Mouse (Mus musculus): Measurements from ENCODE around the gene Trp53.
A peak's percentile ranks its signal among the peaks of the same experiment; 100 is the strongest.
"Not testable (repeated sequence)": the region's sequence is repeated elsewhere in the genome, so short reads cannot be mapped to it uniquely, and the experiment has no call there.

Trp53 gene

DNA sequence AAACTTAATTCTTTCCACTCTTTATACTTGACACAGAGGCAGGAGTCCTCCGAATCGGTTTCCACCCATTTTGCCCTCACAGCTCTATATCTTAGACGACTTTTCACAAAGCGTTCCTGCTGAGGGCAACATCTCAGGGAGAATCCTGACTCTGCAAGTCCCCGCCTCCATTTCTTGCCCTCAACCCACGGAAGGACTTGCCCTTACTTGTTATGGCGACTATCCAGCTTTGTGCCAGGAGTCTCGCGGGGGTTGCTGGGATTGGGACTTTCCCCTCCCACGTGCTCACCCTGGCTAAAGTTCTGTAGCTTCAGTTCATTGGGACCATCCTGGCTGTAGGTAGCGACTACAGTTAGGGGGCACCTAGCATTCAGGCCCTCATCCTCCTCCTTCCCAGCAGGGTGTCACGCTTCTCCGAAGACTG lies at the start of gene Trp53, which contains the start of gene Wrap53:
Gene Trp53 (plus strand): TSS at position 269 of the 424 bp plus-strand sequence.
Gene Wrap53 (minus strand): TSS at position 165 of the 424 bp plus-strand sequence.
- peak; percentile 90 to 94 for DNase-seq

DNA sequence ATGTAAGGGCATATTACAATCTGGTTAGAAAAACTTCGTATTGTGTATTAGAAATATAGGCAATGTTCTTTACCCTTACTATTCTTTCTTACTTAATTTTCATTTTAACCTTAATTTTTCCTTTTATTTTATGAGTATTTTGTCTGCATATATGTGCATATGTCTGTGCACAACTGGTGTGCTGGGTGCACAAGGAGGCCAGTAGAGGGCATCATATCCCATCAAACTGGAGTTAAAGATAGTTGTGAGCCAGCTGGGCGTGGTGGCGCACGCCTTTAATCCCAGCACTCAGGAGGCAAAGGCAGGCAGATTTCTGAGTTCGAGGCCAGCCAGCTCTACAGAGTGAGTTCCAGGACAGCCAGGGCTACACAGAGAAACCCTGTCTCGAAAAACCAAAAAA lies 49.4 kb upstream of the Trp53 start:
- not testable (repeated sequence) for DNase-seq

DNA sequence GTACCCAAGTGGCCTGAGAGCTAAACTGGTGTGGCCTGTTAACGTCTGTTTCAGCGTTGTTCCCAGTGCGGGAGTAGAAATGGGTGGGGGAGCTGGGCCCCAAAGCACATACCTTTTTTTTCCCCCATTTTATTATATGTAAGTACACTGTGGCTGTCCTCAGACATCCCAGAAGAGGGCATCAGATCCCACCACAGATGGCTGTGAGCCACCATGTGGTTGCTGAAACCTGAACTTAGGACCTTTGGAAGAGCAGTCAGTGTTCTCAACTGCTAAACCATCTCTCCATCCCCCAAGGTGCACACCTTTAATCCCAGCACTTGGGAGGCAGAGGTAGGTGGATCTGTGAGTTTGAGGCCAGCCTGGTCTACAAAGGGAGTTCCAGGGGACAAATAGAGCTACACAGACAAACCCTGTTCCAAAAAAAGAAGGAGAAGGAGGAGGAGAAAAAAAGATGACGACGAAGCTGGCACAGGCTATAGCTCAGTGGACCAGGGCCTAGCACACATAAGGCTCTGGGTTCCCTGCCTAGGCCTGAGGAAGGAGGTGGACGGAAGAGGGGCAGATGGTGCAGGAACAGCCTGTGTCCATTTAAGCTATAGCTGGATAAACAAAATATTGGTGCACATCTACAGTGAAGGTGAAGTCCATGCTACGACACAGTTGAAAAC lies 47.5 kb upstream of the Trp53 start:
- no peak for DNase-seq

DNA sequence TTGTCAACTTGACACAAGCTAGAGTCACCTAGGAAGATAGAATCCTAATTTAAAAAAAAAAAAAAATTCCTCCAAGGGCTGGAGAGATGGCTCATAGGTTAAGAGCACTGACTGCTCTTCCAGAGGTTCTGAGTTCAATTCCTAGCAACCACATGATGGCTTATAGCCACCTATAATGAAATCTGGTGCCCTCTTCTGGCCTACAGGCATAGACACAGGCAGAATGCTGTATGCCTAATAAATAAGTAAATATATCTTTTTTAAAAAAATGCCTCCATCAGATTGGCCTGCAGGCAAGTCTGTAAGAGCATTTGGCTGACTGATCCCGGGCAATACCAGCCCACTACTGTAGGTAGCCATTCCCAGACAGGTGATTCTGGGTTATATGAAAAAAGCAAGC lies 45.2 kb upstream of the Trp53 start:
- DNase-seq: no peak

DNA sequence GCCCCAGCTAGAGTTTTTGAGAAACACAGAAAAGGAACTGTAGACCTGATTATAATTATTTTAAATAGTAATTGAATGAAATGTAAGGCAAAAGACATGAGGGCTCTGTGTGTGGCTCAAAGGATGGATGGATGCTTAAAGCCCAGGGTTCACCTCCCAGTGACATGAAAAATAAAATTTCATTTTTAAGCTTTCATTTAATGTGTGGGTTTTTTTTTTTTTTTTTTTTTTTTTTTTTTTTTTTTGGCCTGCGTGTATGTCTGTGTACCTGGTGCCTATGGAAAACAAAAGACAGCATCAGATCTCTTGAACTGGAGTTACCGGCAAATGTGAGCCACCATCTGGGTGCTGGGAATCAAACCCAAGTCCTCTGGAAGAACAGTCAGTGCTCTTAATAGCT lies 39.5 kb upstream of the Trp53 start:
- DNase-seq: no peak

DNA sequence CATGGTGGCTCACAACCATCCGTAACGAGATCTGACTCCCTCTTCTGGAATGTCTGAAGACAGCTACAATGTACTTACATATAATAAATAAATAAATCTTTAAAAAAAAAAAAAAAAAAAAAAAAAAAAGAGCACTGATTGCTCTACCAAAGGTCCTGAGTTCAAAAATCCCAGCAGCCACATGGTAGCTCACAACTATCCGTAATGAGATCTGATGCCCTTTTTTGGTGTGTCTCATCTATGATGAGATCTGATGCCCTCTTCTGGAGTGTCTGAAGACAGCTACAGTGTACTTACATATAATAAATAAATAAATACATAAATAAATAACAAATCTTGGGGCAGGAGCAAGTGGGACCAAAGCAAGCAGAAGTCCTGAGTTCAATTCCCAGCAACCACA lies 38.4 kb upstream of the Trp53 start:
- DNase-seq: not testable (repeated sequence)

DNA sequence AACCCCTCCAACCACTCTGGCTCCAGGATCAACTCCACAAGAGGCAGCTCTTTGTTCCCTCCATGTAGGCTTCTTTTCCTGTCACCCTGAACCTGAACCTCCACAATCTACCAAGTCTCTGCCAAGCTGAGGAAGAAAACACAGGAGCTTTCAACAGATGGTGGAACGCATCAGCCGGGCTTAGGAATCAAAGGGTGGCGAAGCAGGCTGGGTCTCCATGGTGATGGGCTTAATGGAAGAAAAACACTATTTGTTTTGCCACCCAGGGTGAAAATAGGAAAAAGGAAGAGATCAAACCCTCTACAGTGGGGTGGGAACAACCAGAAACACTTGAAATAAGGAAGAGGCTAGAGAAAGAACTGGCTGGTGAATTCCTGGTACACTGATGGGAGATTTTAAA lies 36.6 kb upstream of the Trp53 start:
- no peak for DNase-seq

DNA sequence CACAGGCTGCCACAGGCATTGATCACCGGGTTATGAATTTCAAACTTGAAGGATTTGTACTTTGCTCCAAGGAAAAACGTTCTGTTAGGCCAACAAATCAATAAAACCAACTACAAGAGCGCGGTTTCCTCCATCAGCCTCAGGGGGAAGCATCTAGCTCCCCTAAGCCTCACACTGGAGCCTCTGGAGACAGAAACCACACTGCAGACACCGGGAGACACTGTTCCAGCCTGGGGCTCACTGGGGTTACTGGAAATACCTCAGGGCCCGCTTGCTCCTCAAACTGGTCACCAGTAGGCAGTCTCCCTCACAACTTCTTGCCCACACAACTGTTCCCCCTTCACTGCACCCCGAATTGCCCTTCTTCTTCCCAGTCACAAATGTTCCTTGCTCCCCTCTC lies 34.2 kb upstream of the Trp53 start:
- DNase-seq: peak in 1 of 2 experiments; percentile 46

DNA sequence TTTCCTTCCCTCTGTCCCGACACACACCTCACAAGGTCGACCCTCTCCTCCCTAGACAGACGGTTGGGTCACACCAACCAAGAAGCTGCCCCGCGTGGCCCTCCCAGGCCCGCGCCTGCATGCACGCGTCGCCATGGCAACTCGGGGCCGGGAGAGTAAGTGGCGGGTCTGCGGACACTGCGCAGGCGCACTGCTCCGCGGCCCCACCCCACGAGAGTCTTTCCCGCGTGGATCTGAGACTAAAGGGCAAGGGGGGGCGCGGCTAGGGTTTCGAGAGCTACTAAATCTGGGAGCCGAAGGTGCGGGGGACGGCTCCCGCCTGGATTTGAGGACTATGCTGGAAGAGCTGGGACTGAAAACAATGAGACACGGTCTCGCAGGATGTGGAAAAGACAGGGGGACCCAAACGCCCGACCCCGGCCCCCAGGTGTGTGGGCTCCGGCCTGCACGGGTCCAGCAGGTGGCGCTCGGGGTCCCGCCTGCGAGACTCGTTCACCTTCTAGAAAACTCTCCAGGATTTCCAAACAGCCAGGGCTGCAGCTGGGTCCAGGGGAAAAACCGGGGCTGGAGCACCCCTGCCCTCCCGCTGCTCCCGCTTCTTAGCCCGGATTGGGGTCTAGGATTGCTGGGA lies 33.6 kb upstream of the Trp53 start:
- DNase-seq: peak; percentile 90 to 94

DNA sequence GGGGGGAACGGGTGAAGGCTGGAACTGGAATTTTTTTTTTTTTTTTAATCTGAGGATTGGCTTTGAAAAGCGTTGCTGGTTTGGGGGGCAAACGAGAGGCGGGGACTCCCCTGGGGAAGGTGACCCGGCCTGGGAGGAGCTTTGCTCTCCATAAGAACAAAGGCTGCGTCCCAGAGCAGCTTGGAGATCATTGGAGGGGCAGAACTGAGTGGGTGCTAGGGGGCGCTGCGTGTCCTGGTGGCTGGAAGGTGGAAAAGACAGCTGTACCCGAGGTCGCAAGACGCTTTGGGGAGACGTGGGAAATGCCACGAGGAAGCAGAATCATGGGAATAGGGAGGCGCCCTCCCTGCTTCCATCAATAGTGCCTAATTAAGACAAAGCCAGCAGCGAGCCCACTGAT lies 33.1 kb upstream of the Trp53 start:
- DNase-seq: peak; percentile 74 to 81

DNA sequence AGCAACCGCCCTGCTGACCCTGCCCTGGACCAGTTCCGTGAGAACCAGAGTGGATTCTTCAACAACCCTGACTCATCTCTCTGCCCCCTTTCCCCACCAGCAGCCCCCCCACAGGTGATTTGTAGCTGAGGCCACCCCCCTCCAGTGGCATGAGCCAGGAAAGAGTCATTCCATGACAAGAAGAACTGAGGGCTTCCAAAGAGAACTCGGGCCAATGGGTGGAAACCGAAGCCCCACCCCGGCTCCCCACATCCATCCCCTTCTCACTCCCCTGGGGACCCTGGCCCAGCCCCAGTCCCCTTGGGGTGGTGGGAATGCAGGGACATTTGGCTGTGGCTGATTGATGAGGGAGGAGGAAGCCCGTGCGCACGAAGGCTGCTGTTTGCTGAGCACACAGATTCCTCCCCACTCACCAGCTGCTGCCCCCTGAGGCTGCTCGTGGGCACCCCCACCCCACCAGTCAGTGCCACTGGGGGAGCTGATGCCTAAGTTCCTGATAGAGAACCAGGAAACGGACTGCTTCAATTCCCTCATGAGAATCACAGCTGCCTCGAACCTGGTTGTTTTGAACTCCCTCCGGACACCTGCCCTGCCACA lies 31.0 kb upstream of the Trp53 start, which contains the start of gene Dnah2:
Gene Dnah2 (minus strand): TSS at position 51 of the 597 bp plus-strand sequence.
- no peak for DNase-seq

DNA sequence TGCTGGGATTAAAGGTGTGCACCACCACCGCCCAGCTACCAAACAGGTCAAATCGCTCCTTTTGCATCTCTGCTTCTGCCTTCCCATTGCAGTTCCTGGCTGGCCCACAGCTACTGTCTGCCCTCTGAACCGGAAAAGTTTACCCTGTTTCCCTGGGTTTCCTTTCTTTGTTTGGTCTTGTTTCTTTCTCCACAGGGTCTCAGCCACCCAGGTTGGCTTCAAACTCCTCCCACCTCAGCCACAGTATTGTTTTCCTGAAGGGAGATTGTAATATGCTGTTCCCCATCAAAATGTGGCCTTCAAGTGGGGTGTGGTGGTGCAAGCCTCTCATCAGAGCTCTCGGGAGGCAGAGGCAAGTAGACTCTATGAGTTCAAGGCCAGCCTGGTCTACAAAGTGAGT lies 28.8 kb upstream of the Trp53 start:
- no peak for DNase-seq

DNA sequence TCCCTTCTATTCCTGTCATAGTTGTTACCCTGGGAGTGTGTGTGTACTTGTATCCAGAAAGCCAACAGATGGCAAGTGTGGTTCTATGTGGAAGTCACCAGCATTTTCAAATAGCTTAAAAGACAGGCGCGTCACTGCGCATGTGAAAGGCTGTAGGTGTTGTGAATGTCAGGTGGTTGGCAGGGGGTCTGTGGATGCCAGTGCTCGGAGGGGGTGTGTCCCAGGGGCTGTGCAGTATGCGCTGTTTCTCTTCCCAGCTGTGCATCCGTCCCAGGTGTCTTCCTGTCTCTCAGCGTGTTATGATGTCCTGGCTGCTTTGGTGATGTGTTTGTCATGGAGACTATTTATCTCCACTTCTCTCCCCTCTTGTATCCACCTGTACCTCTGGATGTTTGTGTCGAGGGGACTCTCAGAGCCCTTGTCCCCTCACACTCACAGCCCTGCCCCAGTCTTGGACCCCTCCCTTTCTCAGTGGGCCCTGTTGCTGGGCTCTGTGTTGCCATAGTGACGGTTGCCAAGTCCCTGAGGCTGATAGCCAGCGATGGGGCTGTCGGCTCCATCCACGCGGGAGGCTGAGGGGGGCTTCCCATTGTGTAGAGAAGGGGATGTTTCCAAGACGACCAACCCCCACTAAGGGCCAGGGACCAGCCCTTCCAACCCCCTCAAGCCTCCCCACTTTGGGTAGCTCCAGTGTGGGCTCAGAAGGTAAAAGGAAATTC lies 27.4 kb upstream of the Trp53 start:
- no peak for DNase-seq

DNA sequence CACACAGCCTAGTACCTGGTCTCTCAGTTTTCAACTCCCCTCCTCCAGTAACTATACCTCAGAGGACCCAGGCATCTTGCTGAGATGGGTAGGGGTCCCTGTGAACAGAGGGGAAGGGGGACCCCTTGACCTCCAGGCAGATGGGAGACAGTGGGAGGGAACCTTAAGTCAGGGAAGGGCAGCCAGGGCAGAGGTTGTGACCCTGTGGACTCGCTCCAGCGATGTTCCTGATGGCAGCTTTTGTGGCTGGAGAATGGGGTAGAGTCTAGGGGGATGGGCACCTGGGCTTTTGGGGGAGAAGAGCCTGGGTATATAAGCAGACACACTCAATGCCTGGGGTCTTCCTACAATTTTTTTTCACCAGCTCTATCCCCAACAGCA lies 26.8 kb upstream of the Trp53 start:
- DNase-seq: no peak

DNA sequence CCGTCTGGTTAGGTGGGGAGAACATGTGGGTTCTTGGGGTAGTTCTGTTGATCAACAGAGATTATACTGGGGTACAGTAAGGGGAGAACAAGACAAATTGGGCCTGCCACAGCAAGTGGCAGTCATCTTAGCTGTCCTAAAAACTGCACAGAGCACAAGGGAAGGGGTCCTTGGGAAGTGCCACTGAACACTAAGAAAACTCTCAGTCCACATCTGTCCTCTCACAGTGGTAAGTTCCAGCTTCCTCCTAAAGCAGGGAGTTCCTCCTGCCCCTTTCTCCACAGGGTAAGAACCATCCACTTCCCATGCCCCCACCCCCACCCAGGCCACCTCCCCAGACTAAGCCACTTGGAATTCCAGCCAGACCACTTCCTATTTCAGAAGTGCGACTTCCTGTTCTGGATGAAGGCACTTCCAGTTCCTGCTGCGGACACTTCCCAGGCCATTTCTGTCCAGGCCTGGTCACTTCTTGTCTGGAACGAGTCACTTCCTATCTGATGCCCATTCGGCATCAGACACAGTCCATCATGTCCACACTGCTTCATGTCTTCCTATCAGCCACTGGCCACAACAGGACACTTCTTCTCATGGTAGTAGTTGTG lies 25.5 kb upstream of the Trp53 start:
- DNase-seq: no peak

DNA sequence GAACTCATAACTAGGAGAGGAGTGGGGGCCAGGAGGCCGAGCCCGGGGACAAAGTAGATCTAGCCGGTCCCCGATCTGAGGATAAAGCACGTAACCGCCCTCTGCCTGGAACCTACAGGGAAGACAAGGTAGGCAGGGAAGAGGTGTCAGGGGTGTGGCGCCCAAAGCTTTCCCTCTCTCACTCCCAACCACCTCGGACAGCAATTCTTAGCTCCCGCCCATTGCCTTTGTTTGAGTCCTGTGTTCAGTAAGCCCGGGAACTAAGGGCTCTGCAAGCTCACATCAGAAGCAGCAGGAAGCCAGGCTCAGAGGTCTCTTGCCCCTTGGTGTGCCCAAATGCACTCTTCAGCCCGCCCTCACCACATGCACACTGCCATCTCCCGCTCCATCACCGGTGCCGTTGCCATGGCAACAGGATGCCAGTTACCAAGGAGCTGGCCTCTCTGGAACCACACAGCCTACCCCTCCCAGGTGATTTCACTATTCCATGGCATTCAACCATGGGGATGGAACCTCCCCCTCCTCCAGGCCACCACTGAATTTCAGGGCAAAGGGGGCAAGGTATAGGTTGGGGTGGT lies 22.7 kb upstream of the Trp53 start:
- peak in 1 of 2 experiments; percentile 52 for DNase-seq

DNA sequence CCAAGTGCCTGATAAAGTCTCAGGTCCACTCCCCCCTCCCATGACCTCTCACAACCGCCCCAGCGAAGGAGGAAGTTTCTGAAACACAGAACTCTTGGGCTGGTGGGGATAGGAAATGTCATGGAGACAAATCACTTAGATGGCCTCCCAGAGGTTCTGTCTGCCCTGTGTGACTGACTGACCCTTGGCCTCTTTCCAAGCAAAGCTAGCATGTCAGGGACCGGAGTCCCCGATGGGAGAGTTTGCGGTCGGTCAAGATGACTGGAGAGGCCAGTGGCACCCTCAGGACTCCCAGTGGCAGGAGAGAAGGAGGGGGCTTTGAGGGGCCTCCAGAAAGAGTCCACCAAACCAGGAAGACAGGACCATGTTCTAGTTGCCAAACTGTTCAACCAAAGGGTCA lies 21.4 kb upstream of the Trp53 start:
- DNase-seq: peak in 1 of 2 experiments; percentile 40

DNA sequence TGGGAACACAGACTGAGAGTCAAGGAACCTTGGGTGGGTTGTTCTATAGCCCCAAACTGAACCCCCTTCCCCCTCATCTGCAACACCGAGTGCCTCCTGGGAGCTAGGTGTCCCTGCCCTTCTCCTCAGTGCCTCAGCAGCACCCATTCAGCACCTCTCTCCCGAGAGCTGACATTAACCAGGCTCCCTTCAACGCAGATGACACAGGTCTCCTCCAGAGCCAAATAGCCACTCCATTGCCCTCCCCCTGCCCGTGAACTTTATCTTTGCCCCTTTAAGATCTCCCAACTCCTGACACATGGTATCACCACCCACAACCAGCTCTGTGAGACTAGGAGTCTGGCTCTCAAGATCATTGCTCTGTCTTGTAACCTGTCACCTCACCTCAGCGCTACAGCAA lies 21.0 kb upstream of the Trp53 start:
- no peak for DNase-seq

DNA sequence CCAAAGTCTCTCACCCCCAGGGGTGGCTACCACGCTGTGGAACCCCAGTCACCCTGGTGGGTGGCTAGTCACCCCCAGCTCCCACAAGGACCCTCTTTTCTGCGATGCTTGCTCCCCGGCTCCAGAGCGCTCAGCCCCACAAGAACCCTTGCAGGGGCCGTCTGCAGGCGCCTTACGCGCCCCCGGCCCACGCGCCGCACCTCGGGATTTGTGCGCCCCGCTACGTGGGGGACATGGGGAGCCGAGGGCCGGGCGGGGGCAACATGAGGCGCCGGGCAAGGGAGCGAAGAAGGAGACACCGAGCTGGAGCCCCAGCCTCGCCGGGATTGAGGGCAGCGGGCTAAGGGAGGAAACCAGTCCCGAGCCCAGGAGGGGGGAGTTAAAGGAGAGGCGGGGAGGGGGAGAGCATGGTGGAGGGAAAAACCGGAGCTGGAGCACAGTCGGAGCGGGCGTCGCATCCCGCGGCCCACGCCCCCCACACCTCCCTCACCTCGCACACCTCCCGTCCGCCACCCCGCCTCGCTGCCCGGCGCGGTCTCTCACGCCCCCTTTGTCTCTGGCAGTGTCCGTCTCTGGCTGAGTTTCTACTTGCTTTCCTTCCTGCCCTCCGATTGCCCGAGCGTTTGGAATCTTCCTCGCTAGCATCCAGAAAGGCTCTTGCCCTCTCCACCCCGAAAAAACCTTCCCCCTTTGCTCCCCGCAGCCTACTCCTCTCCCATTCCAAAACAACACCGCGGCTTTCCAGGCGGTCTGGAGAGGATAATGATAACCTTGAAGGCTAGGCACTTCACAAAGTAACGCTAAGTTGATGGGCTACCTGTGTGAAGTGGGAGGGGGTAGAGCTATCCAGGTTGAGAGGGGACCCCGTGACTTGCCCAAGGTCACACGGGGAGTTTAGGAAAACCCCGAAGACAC lies 20.1 kb upstream of the Trp53 start, which contains the start of gene Efnb3:
Gene Efnb3 (minus strand): TSS at position 355 of the 915 bp plus-strand sequence.
- peak; percentile 71 to 80 for DNase-seq

DNA sequence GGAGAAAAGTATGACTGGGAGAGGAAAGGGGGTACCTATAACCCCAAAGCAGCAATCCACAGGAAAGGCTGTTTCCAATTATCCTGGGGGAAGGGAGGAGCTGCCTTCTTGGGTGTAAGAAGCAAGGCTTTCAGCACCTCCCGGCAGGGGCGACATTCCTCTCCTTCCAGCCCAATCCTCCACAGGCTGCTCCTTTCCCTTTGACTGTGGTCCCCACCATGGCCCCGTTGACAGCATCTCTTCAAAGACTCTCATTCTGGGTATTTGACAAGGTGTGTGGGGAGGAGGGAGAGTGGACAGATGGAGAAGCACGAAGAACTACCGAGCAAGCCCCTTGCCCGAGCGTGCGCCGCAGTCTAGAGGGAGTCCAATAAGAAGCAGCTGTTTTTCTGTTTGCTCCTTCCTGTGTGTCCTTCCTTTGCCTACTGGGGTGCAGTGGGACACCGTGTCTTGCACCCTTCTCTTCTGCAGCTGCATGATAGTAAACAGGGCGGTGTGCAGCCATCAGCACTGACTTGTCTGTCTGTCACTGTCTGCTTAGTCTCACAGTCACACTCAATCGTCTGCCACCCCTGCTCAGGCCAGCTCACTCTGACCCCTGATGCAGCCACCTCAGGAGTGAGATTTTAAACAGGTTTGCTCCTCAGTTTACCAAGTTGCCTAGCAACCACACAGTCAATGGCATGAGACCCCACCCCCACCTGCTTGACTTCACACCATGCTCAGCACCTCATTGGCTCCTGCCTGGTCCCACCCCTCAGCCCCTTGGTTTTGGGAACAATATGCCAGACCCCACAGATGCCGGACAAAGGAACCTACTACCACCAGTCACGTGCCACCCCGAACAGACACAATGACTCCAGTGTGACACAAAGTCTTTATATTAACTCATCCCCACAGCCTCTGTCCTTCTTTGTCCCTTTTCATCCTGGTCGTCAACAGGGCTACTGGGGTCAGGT lies 19.0 kb upstream of the Trp53 start:
- peak in 1 of 2 experiments; percentile 38 for DNase-seq

All from kidney, postnatal 4 days (tissue).